Mouse (Mus musculus): ENCODE results near the gene Sox5.

Gene Sox5

DNA sequence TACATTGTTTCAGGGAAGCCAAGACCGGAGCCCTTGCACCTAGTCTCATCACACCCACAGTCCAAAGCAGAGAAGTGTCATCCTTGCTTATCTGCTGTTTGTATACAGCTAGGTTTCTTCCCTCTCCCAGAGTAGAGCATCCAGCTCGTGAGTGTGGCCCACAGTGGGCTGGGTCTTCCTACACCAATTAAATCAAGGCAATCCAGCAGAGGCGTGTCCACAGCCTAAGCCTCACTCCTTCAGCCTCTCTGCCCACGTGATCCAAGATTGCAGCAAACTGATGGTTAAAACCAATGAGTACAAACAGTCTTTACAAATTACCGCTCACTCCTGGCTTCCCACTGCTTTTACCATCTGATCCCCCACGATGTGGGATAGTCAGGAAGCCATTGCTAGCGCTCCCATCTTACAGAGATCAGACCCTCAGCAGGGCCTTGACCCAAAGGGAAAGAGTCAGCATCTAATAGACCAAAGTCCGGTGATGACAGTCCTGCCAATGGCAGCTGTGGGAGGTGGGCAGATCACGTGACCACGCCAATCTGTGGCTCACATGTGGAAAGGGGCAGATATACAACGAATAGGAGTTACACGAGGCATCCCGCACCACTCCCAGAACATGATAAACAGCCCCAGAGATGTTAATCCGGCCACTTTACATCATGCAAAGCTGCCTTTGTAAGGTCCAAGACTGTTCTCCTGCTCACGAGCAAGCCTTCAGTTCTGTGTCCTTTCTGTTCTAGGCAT lies 9.4 kb downstream of the Sox5 start:
- in situ Hi-C loops (cut with MboI, MseI): no loop called here

DNA sequence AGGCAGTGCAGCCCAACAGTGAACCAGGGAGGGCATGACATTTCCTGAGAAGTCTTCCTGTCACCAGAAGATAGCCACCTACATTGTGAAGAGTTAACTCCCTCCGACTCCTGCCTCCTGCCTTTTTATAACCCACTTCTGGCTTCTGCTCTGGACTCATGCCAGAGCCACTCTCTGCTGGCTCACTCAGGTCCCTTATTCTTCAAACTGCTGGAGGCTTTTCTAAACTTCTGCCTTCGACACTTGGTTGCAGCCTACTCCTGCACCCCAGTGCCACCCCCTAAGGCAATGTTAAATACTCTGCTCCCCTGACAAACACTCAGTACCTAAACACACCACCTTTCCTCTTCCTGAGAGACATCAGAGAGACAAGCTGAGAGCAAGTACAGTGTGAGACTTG lies 12.7 kb downstream of the Sox5 start:
- in situ Hi-C loops (cut with MboI, MseI): no loop called here

DNA sequence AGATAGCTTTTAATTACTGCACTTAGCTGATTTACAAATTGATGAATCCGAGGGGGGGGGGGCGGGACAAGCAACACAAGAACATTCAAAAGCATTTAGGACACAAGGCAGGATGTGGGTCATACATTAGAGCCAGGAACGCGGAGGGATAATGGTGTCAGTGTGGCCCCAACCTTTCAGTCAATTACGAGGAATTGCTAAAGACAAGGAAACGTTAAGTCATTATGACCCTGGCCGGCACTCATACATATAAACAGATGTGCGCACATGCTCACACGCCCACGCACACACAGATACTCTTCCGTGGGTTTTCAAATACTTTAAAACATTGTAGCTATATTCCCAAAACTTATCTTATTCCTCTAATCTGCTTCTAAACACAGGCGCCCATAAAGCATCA lies 19.9 kb downstream of the Sox5 start:
- in situ Hi-C loops (cut with MboI, MseI): no loop called here

DNA sequence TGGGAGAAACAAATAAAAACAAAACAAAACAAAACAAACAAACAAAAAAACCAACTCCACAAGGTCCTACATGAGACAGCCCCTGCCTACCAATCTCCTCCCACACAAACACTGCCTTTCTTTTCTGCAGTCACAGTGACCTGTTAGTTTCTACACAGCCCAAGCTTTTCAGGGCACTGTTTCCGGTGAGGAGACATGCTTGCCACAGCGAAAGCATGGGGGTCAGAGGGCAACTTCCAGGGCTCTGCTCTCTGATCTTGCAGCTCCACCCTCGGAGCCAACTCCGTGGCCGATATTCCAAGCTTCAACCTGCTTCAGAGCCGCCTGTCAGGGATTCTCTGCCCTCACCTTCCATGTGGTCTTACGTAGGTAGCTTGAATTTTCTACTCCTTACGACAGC lies 22.6 kb downstream of the Sox5 start:
- in situ Hi-C loops (cut with MboI, MseI): no loop called here

GRCm38 (mm10) chr6:144757414-144757813 lies 24.4 kb downstream of the Sox5 start:
- in situ Hi-C loops (cut with MboI, MseI): no loop called here

DNA sequence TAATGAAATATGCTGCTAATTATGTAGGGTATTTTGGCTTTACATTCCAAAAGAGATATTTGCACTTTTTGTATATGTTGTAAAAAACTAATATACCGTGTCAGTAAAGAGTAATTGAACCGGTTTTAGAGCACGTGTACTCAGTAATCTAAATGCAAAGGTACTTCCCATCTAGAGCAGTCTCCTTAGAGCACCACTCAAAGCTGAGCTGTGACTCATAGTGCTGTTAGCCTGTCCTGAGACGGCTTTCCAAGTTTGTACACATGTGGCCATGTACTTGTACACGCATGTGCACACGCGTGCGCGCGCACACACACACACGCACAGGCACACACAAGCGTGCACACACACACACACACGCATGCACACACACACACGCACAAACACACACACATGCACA lies 25.3 kb downstream of the Sox5 start:
- in situ Hi-C loops (cut with MboI, MseI): no loop called here

GRCm38 (mm10) chr6:144755304-144755703 lies 26.5 kb downstream of the Sox5 start:
- in situ Hi-C loops (cut with MboI, MseI): no loop called here

- in situ Hi-C loops (cut with MboI, MseI): no loop called here
Observed at GRCm38 (mm10) chr6:144754366-144754765, 27.4 kb downstream of the Sox5 start.

- in situ Hi-C loops (cut with MboI, MseI): no loop called here
Observed at GRCm38 (mm10) chr6:144753963-144754296, 27.8 kb downstream of the Sox5 start.

- in situ Hi-C loops (cut with MboI, MseI): no loop called here
Observed at GRCm38 (mm10) chr6:144753225-144753962, 28.4 kb downstream of the Sox5 start.

DNA sequence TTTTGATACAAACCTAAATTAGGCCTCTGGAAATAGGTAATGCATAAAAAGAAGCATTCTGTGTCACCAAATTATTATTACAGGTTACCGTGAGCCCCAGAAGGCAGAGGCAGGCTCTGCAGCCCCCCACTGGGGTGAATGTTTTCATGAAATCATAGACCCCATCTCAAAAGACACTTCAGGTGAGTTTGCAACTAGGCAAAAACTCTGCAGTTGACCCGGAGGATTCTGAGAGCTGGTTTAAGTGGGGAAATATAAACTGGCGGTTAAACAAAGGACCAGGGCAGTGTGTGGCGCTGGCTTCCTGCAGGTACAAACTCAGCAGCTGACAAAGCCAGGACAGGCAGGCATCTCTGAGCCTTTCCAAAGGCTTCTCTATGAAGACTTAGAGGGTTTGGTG lies 30.2 kb downstream of the Sox5 start:
- in situ Hi-C loops (cut with MboI, MseI): no loop called here

DNA sequence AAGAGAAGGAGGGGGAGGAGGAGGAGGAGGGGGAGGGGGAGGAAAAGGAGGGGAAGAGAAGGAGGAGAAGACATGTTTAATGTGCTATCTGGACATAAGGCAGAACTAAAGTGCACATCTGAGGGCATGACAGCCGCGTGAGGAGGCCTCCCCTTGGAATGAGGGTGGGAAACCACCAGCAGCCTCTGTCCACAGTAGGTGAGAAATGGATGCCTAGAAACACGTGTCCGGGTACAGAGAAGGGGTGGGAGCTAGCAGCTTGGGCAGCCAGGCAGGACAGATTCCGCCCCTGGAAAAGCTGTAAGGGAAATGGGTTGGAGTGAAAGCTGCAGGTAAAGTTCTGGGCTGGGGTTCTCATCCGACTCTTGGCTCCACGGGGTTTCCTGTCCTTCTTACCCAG lies 31.6 kb downstream of the Sox5 start:
- in situ Hi-C loops (cut with MboI, MseI): no loop called here

GRCm38 (mm10) chr6:144746436-144746835 lies 35.3 kb downstream of the Sox5 start:
- in situ Hi-C loops (cut with MboI, MseI): no loop called here

DNA sequence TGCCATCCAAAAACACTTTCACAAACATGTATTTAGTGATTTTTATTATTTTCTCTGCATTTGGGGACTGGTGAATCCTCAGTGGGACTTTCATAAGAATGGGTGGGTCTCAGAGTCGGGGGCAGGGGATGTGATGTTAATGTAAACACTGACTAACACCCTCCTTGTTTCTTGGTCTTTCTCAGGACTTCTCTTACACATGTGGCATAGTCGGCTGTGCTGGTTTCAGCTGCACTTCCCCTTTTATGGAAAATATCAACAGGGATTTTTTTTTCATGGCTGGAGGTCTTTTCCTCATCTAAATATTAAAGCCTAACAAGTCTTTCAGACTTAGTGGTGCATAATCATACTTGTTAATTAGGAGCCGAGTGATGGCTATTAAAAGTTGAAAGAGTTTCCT lies 39.2 kb downstream of the Sox5 start:
- in situ Hi-C loops (cut with MboI, MseI): no loop called here

GRCm38 (mm10) chr6:144741080-144741655 lies 40.6 kb downstream of the Sox5 start:
- in situ Hi-C loops (cut with MboI, MseI): no loop called here

- in situ Hi-C loops (cut with MboI, MseI): no loop called here
Observed at GRCm38 (mm10) chr6:144740343-144740742, 41.4 kb downstream of the Sox5 start.

DNA sequence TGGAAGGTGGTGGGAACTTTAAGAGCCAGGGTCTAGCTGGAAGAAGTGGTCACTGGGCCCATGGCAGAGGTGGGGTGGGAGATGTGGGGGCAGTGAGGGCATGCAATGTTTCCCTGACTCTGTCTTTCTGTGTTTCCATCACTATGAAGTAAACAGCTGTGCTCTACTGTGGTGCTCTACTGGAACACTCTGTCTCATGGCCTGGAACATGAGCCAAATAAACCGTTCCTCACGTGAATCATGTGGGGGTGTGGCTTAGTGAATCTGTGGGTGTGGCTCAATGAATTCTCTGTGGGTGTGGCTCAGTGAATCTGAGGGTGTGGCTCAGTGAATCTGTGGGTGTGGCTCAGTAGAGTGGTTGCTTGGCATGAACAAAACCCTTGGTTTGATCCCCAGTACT lies 42.0 kb downstream of the Sox5 start:
- in situ Hi-C loops (cut with MboI, MseI): no loop called here

DNA sequence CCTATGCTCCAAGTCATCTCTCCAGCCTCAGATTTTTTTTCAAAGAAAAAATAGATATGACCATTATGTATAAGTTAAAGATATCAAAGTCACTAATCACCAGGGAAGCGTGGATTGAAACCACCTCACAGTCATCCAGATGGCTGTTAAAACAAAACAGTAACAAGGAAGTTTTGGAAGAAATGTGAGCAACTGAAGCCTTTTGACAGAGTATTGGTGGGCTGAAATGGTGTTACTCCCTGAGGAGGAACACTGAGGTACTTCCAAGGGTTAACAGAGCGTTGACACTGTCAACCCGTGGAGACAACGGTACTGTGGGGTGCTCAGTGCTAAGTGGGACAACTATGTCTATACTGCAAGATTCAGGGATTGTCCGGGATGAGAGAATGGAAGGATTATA lies 44.0 kb downstream of the Sox5 start:
- in situ Hi-C loops (cut with MboI, MseI): no loop called here

GRCm38 (mm10) chr6:144731251-144731970 lies 50.4 kb downstream of the Sox5 start:
- in situ Hi-C loops (cut with MboI, MseI): no loop called here

GRCm38 (mm10) chr6:144723530-144724144 lies 58.1 kb downstream of the Sox5 start:
- in situ Hi-C loops (cut with MboI, MseI): no loop called here

DNA sequence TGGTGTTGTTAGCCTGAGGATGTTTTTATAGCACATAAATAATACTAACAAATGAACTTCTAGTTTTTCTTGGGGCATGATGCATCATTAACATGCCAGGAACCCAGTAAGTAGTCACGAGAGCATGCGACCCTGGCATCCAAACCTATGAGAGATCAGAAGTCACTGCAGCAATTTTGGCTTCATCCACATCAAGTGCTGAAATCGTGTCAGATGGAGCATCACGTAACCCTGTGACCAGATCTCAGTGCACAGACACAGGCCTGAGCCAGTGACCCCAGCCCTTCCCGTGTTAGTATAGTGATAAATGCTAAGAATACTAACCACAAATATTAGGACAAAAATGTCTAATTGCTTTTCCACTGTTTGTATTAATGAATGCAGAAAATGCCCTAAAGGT lies 58.8 kb downstream of the Sox5 start:
- in situ Hi-C loops (cut with MboI, MseI): no loop called here

DNA sequence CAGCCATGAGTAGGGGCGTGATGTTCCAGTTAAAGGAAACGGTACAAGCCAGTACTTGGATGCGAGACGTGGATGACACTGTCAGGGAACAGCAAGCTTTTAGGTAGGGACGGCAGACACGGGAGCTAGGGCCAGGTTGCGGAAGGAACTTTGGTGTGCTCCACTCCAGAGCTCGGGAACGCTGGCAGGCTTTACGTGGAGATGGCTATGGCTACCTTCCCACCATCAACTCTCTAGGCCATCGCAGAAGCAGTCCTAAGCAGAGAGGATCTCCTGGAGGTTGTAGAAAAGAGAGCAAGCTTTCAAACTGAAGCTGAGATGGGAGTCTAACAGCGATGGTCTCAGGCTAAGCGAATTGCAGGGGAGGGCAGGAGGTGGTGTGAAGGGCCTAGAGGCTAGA lies 60.9 kb downstream of the Sox5 start:
- in situ Hi-C loops (cut with MboI, MseI): no loop called here

Data from T-helper 2 cell (primary cell).